Mouse (Mus musculus): ENCODE measurements around the gene E2f3. TPM values are rescaled to one million over a fixed set of nuclear protein-coding genes. Genes with fewer than 3 reads are reported as not detected.

The E2f3 gene
- polyA plus RNA-seq, 1 experiment from 2014 or later = 5.3 TPM

DNA sequence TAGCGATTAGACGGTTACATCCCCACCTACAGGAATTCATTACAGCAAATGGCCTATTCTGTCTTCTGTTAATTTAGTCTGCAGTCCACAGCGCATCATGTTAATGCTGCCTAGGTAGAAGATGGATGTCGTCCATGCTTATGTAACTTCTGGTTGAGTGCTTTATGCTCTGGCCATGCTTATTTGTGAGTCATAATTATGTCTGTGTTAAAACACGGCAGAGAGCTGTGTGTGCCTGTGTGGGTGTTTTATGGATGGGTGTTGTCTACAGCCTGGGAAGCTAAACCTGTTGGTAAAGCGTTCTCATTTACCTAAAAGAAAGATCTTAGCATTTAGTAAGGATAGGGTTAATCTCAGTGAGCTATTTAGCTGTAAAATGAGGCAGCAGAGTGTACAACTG is 26.4 kb upstream of the E2f3 start:
- Histone ChIP-seq H3K27ac (replicated peaks; ENCODE audit: low read depth, low read length) (no peak overlapping the region), H3K27me3 (ENCODE audit: control insufficient read depth, insufficient read depth, low read length) (no peaks in the 10 kb centered on the region), H3K9me3 (ENCODE audit: control insufficient read depth, low read length) (no peaks in the 10 kb centered on the region), H3K9ac (replicated peaks; ENCODE audit: low read length) (no peak overlapping the region), H3K4me3 (replicated peaks; ENCODE audit: low read depth, low read length) (no peak overlapping the region), H3K4me1 (ENCODE audit: control insufficient read depth, insufficient read depth, low read length) (no peaks in the 10 kb centered on the region), H3K4me2 (ENCODE audit: low read length) (no peak overlapping the region), H3K36me3 (ENCODE audit: control insufficient read depth, insufficient read depth, low read length) (no peaks in the 10 kb centered on the region)
- 78% methylated on average over 6 of the region's 6 CpGs for WGBS
- ATAC-seq (ENCODE audit: low FRiP score, low TSS enrichment) = no peak
- no peak for DNase-seq

DNA sequence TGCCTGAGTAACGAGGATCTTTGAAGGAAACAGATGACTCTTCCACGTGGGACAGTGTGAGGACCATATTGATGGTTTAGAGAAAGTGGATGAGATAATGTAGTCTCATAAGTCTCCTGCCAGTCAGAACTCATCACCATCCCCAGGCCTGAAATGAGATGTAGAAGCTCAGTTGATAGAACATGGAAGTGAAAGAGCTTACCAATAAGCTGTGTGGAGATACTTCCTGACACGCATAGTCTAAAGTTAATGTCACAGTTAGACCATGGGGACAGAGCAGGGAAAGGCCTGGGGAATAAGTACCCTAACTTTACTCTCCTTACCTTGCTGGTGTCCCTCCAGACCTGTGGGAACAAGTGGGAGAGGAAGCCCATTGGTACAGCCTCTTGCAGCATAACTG is 22.9 kb upstream of the E2f3 start:
- no peak overlapping the region for H3K27ac ChIP-seq (replicated peaks; ENCODE audit: low read depth, low read length)
- 82% methylated on average over 3 of the region's 3 CpGs for WGBS

DNA sequence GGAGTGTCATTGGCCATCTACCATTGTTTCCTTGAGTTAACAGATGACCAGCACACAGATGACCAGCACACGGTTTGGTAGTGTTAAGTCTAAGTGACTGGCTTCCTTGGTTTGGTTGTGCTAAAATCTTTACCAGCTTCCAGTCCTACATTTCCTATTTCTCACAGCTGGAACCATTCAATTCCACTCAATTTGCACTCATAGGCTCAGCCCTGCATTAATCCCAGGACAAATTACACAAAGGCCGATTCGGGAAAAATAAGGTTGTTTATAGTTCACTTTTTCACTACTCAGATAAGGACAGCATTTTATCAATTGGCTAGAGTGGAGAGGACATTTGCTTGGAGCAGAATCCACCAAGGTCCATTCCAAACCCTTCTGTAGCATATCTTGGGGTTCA is 19.6 kb upstream of the E2f3 start:
- Histone ChIP-seq H3K9me3 (ENCODE audit: control insufficient read depth, low read length) (no peaks in the 10 kb centered on the region), H3K4me2 (ENCODE audit: low read length) (no peak overlapping the region), H3K27ac (replicated peaks; ENCODE audit: low read depth, low read length) (no peak overlapping the region), H3K36me3 (ENCODE audit: control insufficient read depth, insufficient read depth, low read length) (no peaks in the 10 kb centered on the region), H3K4me1 (ENCODE audit: control insufficient read depth, insufficient read depth, low read length) (no peaks in the 10 kb centered on the region), H3K4me3 (replicated peaks; ENCODE audit: low read depth, low read length) (no peak overlapping the region), H3K9ac (replicated peaks; ENCODE audit: low read length) (no peak overlapping the region), H3K27me3 (ENCODE audit: control insufficient read depth, insufficient read depth, low read length) (no peaks in the 10 kb centered on the region)
- no peak for ATAC-seq (ENCODE audit: low FRiP score, low TSS enrichment)
- WGBS = 91% methylated on average over 3 of the region's 3 CpGs
- no peak for DNase-seq

More for the DNA sequence above, 22.9 kb upstream of the E2f3 start:
- Histone ChIP-seq H3K36me3 (ENCODE audit: control insufficient read depth, insufficient read depth, low read length) (no peaks in the 10 kb centered on the region), H3K4me1 (ENCODE audit: control insufficient read depth, insufficient read depth, low read length) (no peaks in the 10 kb centered on the region), H3K9me3 (ENCODE audit: control insufficient read depth, low read length) (no peaks in the 10 kb centered on the region), H3K4me3 (replicated peaks; ENCODE audit: low read depth, low read length) (no peak overlapping the region), H3K9ac (replicated peaks; ENCODE audit: low read length) (no peak overlapping the region), H3K4me2 (ENCODE audit: low read length) (no peak overlapping the region), H3K27me3 (ENCODE audit: control insufficient read depth, insufficient read depth, low read length) (no peaks in the 10 kb centered on the region)
- DNase-seq (no peak), ATAC-seq (ENCODE audit: low FRiP score, low TSS enrichment) (no peak)

DNA sequence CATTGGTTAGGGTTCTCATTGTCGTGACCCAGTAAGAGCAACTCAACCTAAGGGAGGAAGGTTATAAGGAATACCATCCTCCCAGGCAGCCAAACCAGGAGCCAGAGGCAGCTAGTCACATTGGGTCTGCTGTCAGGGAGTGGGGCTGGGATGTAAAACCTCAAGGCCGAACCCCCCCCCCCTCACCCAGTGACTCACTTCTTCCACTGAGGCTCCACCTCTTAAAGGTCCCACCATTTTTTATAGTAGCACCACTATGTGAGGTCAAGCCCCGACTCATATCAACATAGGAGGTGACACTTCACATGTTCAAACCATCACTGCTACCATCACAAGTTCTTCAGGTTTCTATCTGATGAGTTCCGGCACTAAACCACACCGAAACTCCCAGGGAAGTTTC is 19.0 kb upstream of the E2f3 start:
- Histone ChIP-seq H3K9ac (replicated peaks; ENCODE audit: low read length) (no peak overlapping the region), H3K4me2 (ENCODE audit: low read length) (no peak overlapping the region), H3K4me3 (replicated peaks; ENCODE audit: low read depth, low read length) (no peak overlapping the region), H3K27me3 (ENCODE audit: control insufficient read depth, insufficient read depth, low read length) (no peaks in the 10 kb centered on the region), H3K9me3 (ENCODE audit: control insufficient read depth, low read length) (no peaks in the 10 kb centered on the region), H3K4me1 (ENCODE audit: control insufficient read depth, insufficient read depth, low read length) (no peaks in the 10 kb centered on the region), H3K27ac (replicated peaks; ENCODE audit: low read depth, low read length) (no peak overlapping the region), H3K36me3 (ENCODE audit: control insufficient read depth, insufficient read depth, low read length) (no peaks in the 10 kb centered on the region)
- ATAC-seq (ENCODE audit: low FRiP score, low TSS enrichment) (no peak), DNase-seq (no peak)
- 94% methylated on average over 5 of the region's 5 CpGs for WGBS

DNA sequence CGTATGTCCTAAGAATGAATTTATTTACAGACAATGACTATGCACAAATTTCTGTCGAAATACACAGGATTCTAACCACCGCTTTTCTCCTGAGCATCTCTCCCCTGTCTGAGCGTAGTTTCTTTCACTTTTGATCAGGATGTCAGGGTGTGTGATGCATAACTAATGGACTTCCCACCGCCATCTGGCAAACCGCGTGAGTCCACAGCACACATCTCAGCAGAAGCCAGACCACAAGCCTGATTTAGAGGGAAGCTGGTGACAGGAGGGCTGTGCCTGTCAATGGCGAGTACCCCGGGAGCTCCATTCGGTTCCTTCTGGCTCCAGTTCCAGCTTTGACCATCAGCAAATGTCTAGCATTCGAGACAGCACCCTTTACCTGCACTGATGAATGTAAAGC is 17.3 kb upstream of the E2f3 start:
- Histone ChIP-seq H3K4me2 (ENCODE audit: low read length) (no peak overlapping the region), H3K9ac (replicated peaks; ENCODE audit: low read length) (no peak overlapping the region), H3K4me3 (replicated peaks; ENCODE audit: low read depth, low read length) (no peak overlapping the region), H3K27ac (replicated peaks; ENCODE audit: low read depth, low read length) (no peak overlapping the region), H3K4me1 (ENCODE audit: control insufficient read depth, insufficient read depth, low read length) (no peaks in the 10 kb centered on the region), H3K36me3 (ENCODE audit: control insufficient read depth, insufficient read depth, low read length) (no peaks in the 10 kb centered on the region), H3K9me3 (ENCODE audit: control insufficient read depth, low read length) (no peaks in the 10 kb centered on the region), H3K27me3 (ENCODE audit: control insufficient read depth, insufficient read depth, low read length) (no peaks in the 10 kb centered on the region)
- DNase-seq = peak; percentile 21
- ATAC-seq (ENCODE audit: low FRiP score, low TSS enrichment) = no peak
- WGBS = 41% methylated on average over 11 of the region's 11 CpGs

DNA sequence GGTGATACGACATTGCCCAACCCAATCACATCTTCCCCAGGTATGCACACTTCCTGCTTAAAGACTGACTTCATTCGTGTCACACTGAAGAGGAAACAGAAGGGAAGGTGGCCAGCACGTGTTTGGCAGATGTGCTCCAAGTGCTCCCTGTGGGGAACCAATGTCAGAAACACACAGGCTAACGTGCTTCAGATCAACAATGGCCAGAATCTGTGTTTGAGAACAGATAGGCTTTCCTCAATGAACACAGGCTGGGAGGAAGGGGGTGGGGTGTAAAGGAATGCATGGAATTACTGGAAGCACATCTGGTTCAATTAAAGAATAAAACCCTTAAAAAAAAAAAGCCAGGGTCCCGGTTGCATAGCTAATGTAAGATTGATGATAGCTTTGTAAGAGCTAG is 15.2 kb upstream of the E2f3 start:
- Histone ChIP-seq H3K36me3 (ENCODE audit: control insufficient read depth, insufficient read depth, low read length) (no peaks in the 10 kb centered on the region), H3K9me3 (ENCODE audit: control insufficient read depth, low read length) (no peaks in the 10 kb centered on the region), H3K4me1 (ENCODE audit: control insufficient read depth, insufficient read depth, low read length) (no peaks in the 10 kb centered on the region), H3K27ac (replicated peaks; ENCODE audit: low read depth, low read length) (no peak overlapping the region), H3K27me3 (ENCODE audit: control insufficient read depth, insufficient read depth, low read length) (no peaks in the 10 kb centered on the region), H3K4me2 (ENCODE audit: low read length) (no peak overlapping the region), H3K9ac (replicated peaks; ENCODE audit: low read length) (no peak overlapping the region), H3K4me3 (replicated peaks; ENCODE audit: low read depth, low read length) (no peak overlapping the region)
- DNase-seq = no peak
- ATAC-seq (ENCODE audit: low FRiP score, low TSS enrichment) = no peak
- WGBS = 74% methylated on average over 5 of the region's 5 CpGs

DNA sequence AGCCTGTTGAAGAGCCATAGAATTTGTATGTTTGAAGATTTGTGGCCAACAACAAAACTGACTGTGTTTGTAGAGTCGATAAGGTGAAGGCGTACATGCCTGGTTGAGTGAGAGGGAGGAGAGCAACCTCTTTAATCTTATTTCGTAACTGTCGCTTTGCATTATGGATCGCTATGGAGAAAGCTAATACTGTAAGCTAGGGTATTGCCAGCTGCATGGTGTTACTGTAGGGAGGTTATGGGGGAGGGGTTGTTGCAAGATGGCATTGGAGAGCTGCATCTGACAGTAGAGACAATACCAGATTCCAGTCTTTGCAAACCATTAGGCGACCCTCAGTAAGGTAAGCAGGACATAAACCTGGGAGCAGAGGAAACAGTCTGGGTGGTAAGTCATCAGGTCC is 2.1 kb upstream of the E2f3 start:
- Histone ChIP-seq H3K4me1 (ENCODE audit: control insufficient read depth, insufficient read depth, low read length) (0 out of 2 replicates have a peak, but pooled peaks cover 3% of the 10 kb centered on the region), H3K4me2 (ENCODE audit: low read length) (no peak overlapping the region), H3K4me3 (replicated peaks; ENCODE audit: low read depth, low read length) (no peak overlapping the region), H3K9me3 (ENCODE audit: control insufficient read depth, low read length) (no peaks in the 10 kb centered on the region), H3K27ac (replicated peaks; ENCODE audit: low read depth, low read length) (no peak overlapping the region), H3K27me3 (ENCODE audit: control insufficient read depth, insufficient read depth, low read length) (no peaks in the 10 kb centered on the region), H3K36me3 (ENCODE audit: control insufficient read depth, insufficient read depth, low read length) (no peaks in the 10 kb centered on the region), H3K9ac (replicated peaks; ENCODE audit: low read length) (no peak overlapping the region)
- ATAC-seq (ENCODE audit: low FRiP score, low TSS enrichment) (no peak), DNase-seq (no peak)
- WGBS = 84% methylated on average over 6 of the region's 6 CpGs

DNA sequence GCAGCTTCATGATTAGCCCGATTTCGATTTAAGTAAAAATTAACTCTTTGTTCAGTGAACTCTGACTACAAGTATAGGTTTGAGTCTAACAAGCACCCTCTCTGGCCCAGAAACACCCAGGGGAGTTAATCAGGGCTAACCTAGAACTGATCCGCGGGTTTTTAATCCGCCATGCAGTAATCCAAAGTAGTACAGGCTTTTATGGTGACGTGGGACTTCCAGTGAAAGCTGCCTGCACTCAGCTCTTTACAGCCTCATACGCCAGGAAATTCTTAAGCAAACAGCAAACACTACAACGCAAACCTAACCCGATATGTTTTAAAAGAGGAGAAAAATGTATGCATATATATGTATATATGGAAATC is 875 bp upstream of the E2f3 start:
- 0 out of 2 replicates have a peak, but pooled peaks cover 3% of the 10 kb centered on the region for H3K4me1 ChIP-seq (ENCODE audit: control insufficient read depth, insufficient read depth, low read length)
- ATAC-seq (ENCODE audit: low FRiP score, low TSS enrichment) (no peak), DNase-seq (no peak)
- peak overlapping the region; percentile 96 for H3K4me3 ChIP-seq (replicated peaks; ENCODE audit: low read depth, low read length)
- H3K27me3 ChIP-seq (ENCODE audit: control insufficient read depth, insufficient read depth, low read length) = no peaks in the 10 kb centered on the region
- no peak overlapping the region for H3K27ac ChIP-seq (replicated peaks; ENCODE audit: low read depth, low read length)
- no peaks in the 10 kb centered on the region for H3K36me3 ChIP-seq (ENCODE audit: control insufficient read depth, insufficient read depth, low read length)
- WGBS = 11% methylated on average over 9 of the region's 9 CpGs
- H3K9ac ChIP-seq (replicated peaks; ENCODE audit: low read length) = peak overlapping the region; percentile 25; the same call in 1 of the 2 replicates
- H3K9me3 ChIP-seq (ENCODE audit: control insufficient read depth, low read length) = no peaks in the 10 kb centered on the region
- peak overlapping the region; percentile 99 for H3K4me2 ChIP-seq (ENCODE audit: low read length)

DNA sequence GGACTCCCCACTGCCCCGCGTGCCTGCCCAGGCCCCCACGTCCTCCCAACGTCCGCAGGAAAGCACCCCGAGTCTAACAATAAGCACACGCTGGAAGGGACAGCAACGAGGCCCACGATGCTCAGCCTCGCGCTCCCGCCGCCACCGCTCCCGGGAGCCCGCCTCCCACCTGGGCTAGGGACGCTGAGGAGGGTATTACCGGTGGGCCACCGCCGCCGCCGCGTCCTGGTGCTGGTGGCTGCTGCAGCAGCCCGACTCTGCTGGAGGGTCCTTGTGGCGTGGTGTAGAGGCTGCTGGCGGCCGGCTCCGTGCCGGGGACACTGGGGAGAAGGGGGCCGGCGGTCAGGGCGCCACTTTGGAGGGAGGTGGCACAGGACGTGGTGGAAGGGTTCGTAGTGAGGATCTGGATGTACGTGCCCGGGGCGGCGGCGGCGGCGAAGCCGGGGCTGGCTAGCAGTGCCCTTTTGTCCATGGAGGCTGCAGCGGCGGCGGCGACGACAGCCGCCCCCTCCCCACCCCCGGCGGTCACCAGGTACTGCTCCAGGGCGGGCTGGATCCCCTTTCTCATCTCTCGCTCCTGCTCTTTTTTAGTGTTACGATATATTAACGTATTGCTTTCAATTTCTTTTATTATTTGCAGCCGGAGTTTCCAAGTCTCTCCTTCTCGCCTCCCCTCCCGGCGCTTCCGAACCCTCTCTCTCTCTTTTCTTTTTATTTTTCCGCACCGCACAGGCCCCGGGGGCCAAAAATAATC is 585 bp downstream of the E2f3 start:
- Histone ChIP-seq H3K9me3 (ENCODE audit: control insufficient read depth, low read length) (no peaks in the 10 kb centered on the region), H3K4me3 (replicated peaks; ENCODE audit: low read depth, low read length) (peak overlapping the region; percentile 96), H3K27ac (replicated peaks; ENCODE audit: low read depth, low read length) (peak overlapping the region; percentile 90), H3K9ac (replicated peaks; ENCODE audit: low read length) (peak overlapping the region; percentile 93), H3K4me1 (ENCODE audit: control insufficient read depth, insufficient read depth, low read length) (0 out of 2 replicates have a peak, but pooled peaks cover 3% of the 10 kb centered on the region), H3K4me2 (ENCODE audit: low read length) (peak overlapping the region; percentile 99), H3K36me3 (ENCODE audit: control insufficient read depth, insufficient read depth, low read length) (no peaks in the 10 kb centered on the region), H3K27me3 (ENCODE audit: control insufficient read depth, insufficient read depth, low read length) (no peaks in the 10 kb centered on the region)
- under 1% methylated on average over 62 of the region's 62 CpGs for WGBS
- ATAC-seq (ENCODE audit: low FRiP score, low TSS enrichment) (peak; percentile 2; the same call in 1 of the 2 replicates), DNase-seq (peak; percentile 66)

Data from midbrain, embryonic 14.5 days (tissue).